Comparison of ENCODE assay signal across 8 mouse cellular contexts in genomic region chr2:150667820-150668766, GRCm38 (mm10). TPM values are rescaled to one million over a fixed set of nuclear protein-coding genes. Genes with fewer than 3 reads are reported as not detected.
DNase-seq lines count a peak whose midpoint lies in the region; ATAC-seq and TF ChIP-seq lines count a peak whose summit lies in the region.

Gene Acss1, minus strand, starts transcription at chr2:150668500.

- no peak within 1 kb of the TSS for H3K27ac ChIP-seq in cerebellum, adult 2 months (ENCODE audit: insufficient read depth, low read length)
- no peak within 1 kb of the TSS for H3K27ac ChIP-seq in embryonic facial prominence, embryonic 13.5 days
- H3K27ac ChIP-seq in kidney, adult 2 months (ENCODE audit: insufficient read depth, low read depth, low read length), result peak within 1 kb of the TSS; percentile 89
- H3K27ac ChIP-seq in midbrain, embryonic 16.5 days (ENCODE audit: low read length), result peak within 1 kb of the TSS; percentile 61

- peak within 1 kb of the TSS; percentile 97 for H3K4me2 ChIP-seq in embryonic facial prominence, embryonic 13.5 days
- peak within 1 kb of the TSS; percentile 65 for H3K4me2 ChIP-seq in midbrain, embryonic 16.5 days (ENCODE audit: low read length)

- no peak for TF ChIP-seq CTCF in cerebellum, adult 2 months (IDR thresholded peaks at IDR 0.05; ENCODE audit: borderline replicate concordance, insufficient read depth, low read depth, low read length)
- no peak for TF ChIP-seq CTCF in kidney, adult 2 months (conservative IDR thresholded peaks at IDR 0.05; ENCODE audit: insufficient read depth, insufficient read length, low read depth, low read length)

- H3K4me3 ChIP-seq in cerebellum, adult 2 months (replicated peaks; ENCODE audit: insufficient read depth, low read depth, low read length), result peak within 1 kb of the TSS; percentile 44
- H3K4me3 ChIP-seq in embryonic facial prominence, embryonic 13.5 days, result peak within 1 kb of the TSS; percentile 70
- H3K4me3 ChIP-seq in kidney, adult 2 months (ENCODE audit: insufficient read depth, low read depth, low read length), result peak within 1 kb of the TSS; percentile 81
- H3K4me3 ChIP-seq in midbrain, embryonic 16.5 days (ENCODE audit: low read depth, low read length), result peak within 1 kb of the TSS; percentile 68

- H3K27me3 ChIP-seq in cerebellum, adult 2 months (ENCODE audit: control insufficient read depth, insufficient read depth, low read length), result no peaks in the 10 kb centered on the region; the same call in 1 of the 2 replicates
- H3K27me3 ChIP-seq in embryonic facial prominence, embryonic 13.5 days, result peaks cover 39% of the 10 kb centered on the region
- no peaks in the 10 kb centered on the region for H3K27me3 ChIP-seq in kidney, adult 2 months (replicated peaks; ENCODE audit: control insufficient read depth, insufficient read depth, low read length)
- peaks cover 4% of the 10 kb centered on the region; the same call in 1 of the 2 replicates for H3K27me3 ChIP-seq in midbrain, embryonic 16.5 days (ENCODE audit: control insufficient read depth, insufficient read depth, low read depth, low read length)

- H3K9me3 ChIP-seq in embryonic facial prominence, embryonic 13.5 days, result no peaks in the 10 kb centered on the region
- H3K9me3 ChIP-seq in midbrain, embryonic 16.5 days (replicated peaks; ENCODE audit: control insufficient read depth, low read length, poor library complexity, severe bottlenecking), result no peaks in the 10 kb centered on the region

- peak within 1 kb of the TSS; percentile 79 for H3K9ac ChIP-seq in embryonic facial prominence, embryonic 13.5 days
- H3K9ac ChIP-seq in midbrain, embryonic 16.5 days (ENCODE audit: low read depth, low read length), result peak within 1 kb of the TSS; percentile 81

- no peaks in the 10 kb centered on the region for H3K4me1 ChIP-seq in cerebellum, adult 2 months (ENCODE audit: control insufficient read depth, insufficient read depth, low read length)
- peaks cover 11% of the 10 kb centered on the region for H3K4me1 ChIP-seq in embryonic facial prominence, embryonic 13.5 days
- H3K4me1 ChIP-seq in kidney, adult 2 months (ENCODE audit: control insufficient read depth, insufficient read depth, low read length), result peaks cover 24% of the 10 kb centered on the region
- peaks cover 10% of the 10 kb centered on the region for H3K4me1 ChIP-seq in midbrain, embryonic 16.5 days (ENCODE audit: control insufficient read depth, insufficient read depth, low read length)

- WGBS in cerebellum, adult 2 months, result 3% methylated on average over 61 of the region's 61 CpGs
- 2% methylated on average over 61 of the region's 61 CpGs for WGBS in embryonic facial prominence, embryonic 13.5 days
- whole genome bisulfite sequencing in kidney, adult 2 months, result 2% methylated on average over 61 of the region's 61 CpGs
- WGBS in midbrain, embryonic 16.5 days, result 3% methylated on average over 53 of the region's 61 CpGs

- peak in 1 of 2 experiments; percentile 17 for DNase-seq in cerebellum, adult 2 months
- peak; percentile 62 for DNase-seq in heart, adult 8-10 months (ENCODE audit: low spot score)
- DNase-seq in kidney, adult 2 months, result peak; percentile 89
- DNase-seq in liver, result peak; percentile 92
- DNase-seq in spleen, postnatal 4 days (ENCODE audit: low spot score in 2 of 2), result peak; percentile 83 to 92

- ATAC-seq in cerebellum, adult (ENCODE audit: insufficient number of reproducible peaks, low FRiP score, low TSS enrichment), result no peak
- ATAC-seq in embryonic facial prominence, embryonic 13.5 days (ENCODE audit: insufficient number of reproducible peaks, insufficient read depth, low FRiP score, low TSS enrichment, low read depth), result peak; percentile 78
- ATAC-seq in midbrain, embryonic 16.5 days, result peak; percentile 79

- TF ChIP-seq POLR2A in cerebellum, adult 2 months (IDR thresholded peaks at IDR 0.05; ENCODE audit: borderline replicate concordance, insufficient read depth, low read length), result no peak
- TF ChIP-seq POLR2A in kidney, adult 2 months (IDR thresholded peaks at IDR 0.05; ENCODE audit: low read depth, low read length), result no peak

- no peaks in the 10 kb centered on the region for H3K36me3 ChIP-seq in embryonic facial prominence, embryonic 13.5 days
- H3K36me3 ChIP-seq in kidney, adult 2 months (ENCODE audit: control insufficient read depth, insufficient read depth, low read length), result no peaks in the 10 kb centered on the region
- no peaks in the 10 kb centered on the region for H3K36me3 ChIP-seq in midbrain, embryonic 16.5 days (ENCODE audit: control insufficient read depth, insufficient read depth, low read length)

RNA-seq across cellular contexts. Expression of gene Acss1, which starts in this region (rescaled TPM):
- polyA plus RNA-seq in cerebellum, adult 2 months (2012; rRNA removed), result 15.4 and 15.7 TPM in 2 replicates
- 5.3 and 5.8 TPM in 2 replicates for polyA plus RNA-seq in embryonic facial prominence, embryonic 13.5 days (2015; fragmentation: Nextera tagmentation; extraction: Ambion mirVana)
- 100 to 1,000 TPM; 259 to 343 (median 275) TPM for total RNA-seq in heart, adult 8-10 months (2022)
- polyA plus RNA-seq in kidney, adult 2 months (2012; rRNA removed), result 461 and 477 TPM in 2 replicates
- 15.6 and 20.5 TPM in 2 replicates for polyA plus RNA-seq in midbrain, embryonic 16.5 days (2015; fragmentation: Nextera tagmentation; extraction: Ambion mirVana)

Comparison
In these comparisons a context has a peak if more than half of its experiments do, and no peak if none do; other contexts are left out.
1. RNA of gene Acss1 (polyA plus RNA-seq): 461 to 477 TPM in kidney, adult 2 months; 15.6 to 20.5 TPM in midbrain, embryonic 16.5 days, 15.4 to 15.7 TPM in cerebellum, adult 2 months and 5.3 to 5.8 TPM in embryonic facial prominence, embryonic 13.5 days; every median in the first group is over 10 times any median in the second.
2. H3K27ac ChIP-seq: peak in kidney, adult 2 months (single experiment) and midbrain, embryonic 16.5 days (single experiment); none in cerebellum, adult 2 months (single experiment) and embryonic facial prominence, embryonic 13.5 days (single experiment).
3. Peak in every context shown above with its lines, with median percentiles within 50 percentile points of each other: H3K4me3 ChIP-seq.